In the genomic region with DNA sequence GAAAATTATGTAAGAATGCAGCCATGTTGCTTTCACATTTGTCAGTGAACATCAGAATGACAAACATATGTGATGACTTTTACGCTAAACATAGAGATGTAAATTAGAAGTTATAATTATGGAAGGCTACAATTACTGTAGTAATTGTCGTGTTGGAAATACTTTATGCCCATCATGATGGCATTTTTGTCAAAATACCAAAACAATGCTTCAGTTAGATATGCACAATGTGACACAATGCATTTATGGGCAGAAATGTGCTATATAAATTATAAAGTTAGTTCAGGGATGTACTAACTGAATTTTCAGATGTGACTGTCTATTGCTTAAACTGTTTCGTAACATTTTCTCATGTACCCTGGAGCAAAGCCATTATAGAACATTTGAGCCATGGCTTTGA, we compare ENCODE assay signal across 16 mouse cellular contexts.
"Had no signal": no experiment of that assay in that cellular context is flagged by ENCODE, and none has a peak within 500 bp of the region (broad histone marks: within the 10 kb centered on the region; RNA-seq: fewer than 3 reads in every experiment).

No protein-coding gene starts in this region.

- H3K9me3 ChIP-seq: lung, embryonic 15.5 days; midbrain, embryonic 12.5 days; neural tube, embryonic 12.5 days had no signal

- H3K27me3 ChIP-seq: lung, embryonic 15.5 days; megakaryocyte, embryonic 14.5 days; midbrain, embryonic 12.5 days; neural tube, embryonic 12.5 days had no signal

- H3K36me3 ChIP-seq: lung, embryonic 15.5 days; midbrain, embryonic 12.5 days; neural tube, embryonic 12.5 days had no signal

- H3K4me2 ChIP-seq: lung, embryonic 15.5 days; midbrain, embryonic 12.5 days; neural tube, embryonic 12.5 days had no signal

- H3K9ac ChIP-seq: liver, postnatal 0 days; lung, embryonic 15.5 days; midbrain, embryonic 12.5 days; neural tube, embryonic 12.5 days had no signal

- H3K4me1 ChIP-seq: lung, embryonic 15.5 days; megakaryocyte, embryonic 14.5 days; midbrain, embryonic 12.5 days; neural tube, embryonic 12.5 days had no signal

- ATAC-seq: liver, postnatal 0 days; lung, postnatal 0 days; midbrain, embryonic 16.5 days had no signal

- DNase-seq: liver, postnatal 0 days; lung, adult 2 months; lung, postnatal 14 days; lung, postnatal 36 days; midbrain, embryonic 14.5 days; right cerebral cortex, postnatal 14 days; thymus, adult 18-20 months; thymus, postnatal 14 days; thymus, postnatal 36 days had no signal

- H3K27ac ChIP-seq: lung, embryonic 15.5 days; macrophage; midbrain, embryonic 12.5 days; neural tube, embryonic 12.5 days had no signal

- H3K4me3 ChIP-seq: lung, embryonic 15.5 days; megakaryocyte, embryonic 14.5 days; midbrain, embryonic 12.5 days; neural tube, embryonic 12.5 days had no signal
